Mouse (Mus musculus): ENCODE results near the gene 4930452B06Rik.

- TF ChIP-seq CTCF (IDR thresholded peaks at IDR 0.05) (no peak), POLR2A (IDR thresholded peaks at IDR 0.05; ENCODE audit: insufficient read depth, low read depth, low read length) (no peak), EP300 (IDR thresholded peaks at IDR 0.05; ENCODE audit: insufficient read depth, low read depth, low read length) (no peak)
Measured at GRCm38 (mm10) chr14:8475851-8476250, 190.2 kb downstream of the 4930452B06Rik start.

All from heart, adult 2 months (tissue).